Mouse (Mus musculus) limb, embryonic 14.5 days (tissue): Measurements from ENCODE around the gene Marveld3. TPM values are rescaled to one million over a fixed set of nuclear protein-coding genes. Genes with fewer than 3 reads are reported as not detected.

Experiments used
- ATAC-seq: fragments of 200-750 bp; cut with Nextera tagmentation; 2 replicates; pipeline ENCODE4 v1.8.0; 2017; ENCODE audit warnings: low read depth, moderate number of reproducible peaks, moderate TSS enrichment; ENCODE audit not compliant: low FRiP score
- DNase-seq: peaks from one replicate; pipeline ENCODE4 v3.0.0-alpha.2; 2015; ENCODE audit warnings: low spot score
- H3K27ac ChIP-seq: fragments of 300-500 bp; sonication (generic); replicated peaks from 2 replicates; pipeline ENCODE4 v1.5.1; 2014; ENCODE audit warnings: low read depth, mild to moderate bottlenecking, low read length, moderate library complexity, mixed read lengths
- H3K27me3 ChIP-seq: fragments of 300-500 bp; sonication (generic); 2 replicates; pipeline ENCODE4 v1.6.1; 2014; ENCODE audit warnings: low read length, mixed read lengths; ENCODE audit not compliant: control insufficient read depth, insufficient read depth
- H3K36me3 ChIP-seq: fragments of 300-500 bp; sonication (generic); 2 replicates; pipeline ENCODE4 v1.6.1; 2014; ENCODE audit warnings: mild to moderate bottlenecking, low read length, moderate library complexity, mixed read lengths; ENCODE audit not compliant: control insufficient read depth, insufficient read depth
- H3K4me1 ChIP-seq: fragments of 300-500 bp; sonication (generic); 2 replicates; pipeline ENCODE4 v1.6.1; 2014; ENCODE audit warnings: antibody characterized with exemption, low read length, mixed read lengths; ENCODE audit not compliant: control insufficient read depth, insufficient read depth
- H3K4me2 ChIP-seq: fragments of 300-500 bp; sonication (generic); replicated peaks from 2 replicates; pipeline ENCODE4 v1.6.1; 2014; ENCODE audit warnings: low read depth, mild to moderate bottlenecking, low read length, moderate library complexity; ENCODE audit not compliant: severe bottlenecking
- H3K4me3 ChIP-seq: fragments of 300-500 bp; sonication (generic); replicated peaks from 2 replicates; pipeline ENCODE4 v1.5.1; 2014; ENCODE audit warnings: low read length
- H3K9ac ChIP-seq: fragments of 300-500 bp; sonication (generic); 2 replicates; pipeline ENCODE4 v1.6.1; 2014; ENCODE audit warnings: mild to moderate bottlenecking, low read depth, low read length, moderate library complexity; ENCODE audit not compliant: severe bottlenecking
- H3K9me3 ChIP-seq: fragments of 300-500 bp; sonication (generic); 2 replicates; pipeline ENCODE4 v1.6.1; 2016; ENCODE audit warnings: low read length; ENCODE audit not compliant: control insufficient read depth
- POLR2A ChIP-seq: fragments of 200-500 bp; IDR thresholded peaks from 2 replicates; pipeline ENCODE4 v1.8.0; 2012; ENCODE audit warnings: inconsistent platforms, mild to moderate bottlenecking, moderate library complexity, borderline replicate concordance; ENCODE audit not compliant: insufficient read depth, insufficient read length; ENCODE audit errors: extremely low read depth
- WGBS: fragments of 180-500 bp; shearing (Covaris S2); extraction: QIAGEN DNeasy Blood & Tissue Kit; methylation state at CpG from one replicate; pipeline ENCODE4 v1.1.7; 2014; 5-methylcytosine and 5-hydroxymethylcytosine counted together
- polyA plus RNA-seq, 2 experiments: library from polyadenylated mRNA; depleted of rRNA in 1 of 2; stranded (reverse) in 1 of 2; unstranded in 1 of 2; fragments of >200 nt; fragmentation: Nextera tagmentation in 1 of 2; extraction: Ambion mirVana in 1 of 2; gene quantifications; 2 replicates each; pipeline versions ENCODE4 v1.2.1 to v1.2.3; 2012 to 2014

Marveld3 gene
- polyA plus RNA-seq, 2 experiments, result 1.2 to 3.1 TPM

DNA sequence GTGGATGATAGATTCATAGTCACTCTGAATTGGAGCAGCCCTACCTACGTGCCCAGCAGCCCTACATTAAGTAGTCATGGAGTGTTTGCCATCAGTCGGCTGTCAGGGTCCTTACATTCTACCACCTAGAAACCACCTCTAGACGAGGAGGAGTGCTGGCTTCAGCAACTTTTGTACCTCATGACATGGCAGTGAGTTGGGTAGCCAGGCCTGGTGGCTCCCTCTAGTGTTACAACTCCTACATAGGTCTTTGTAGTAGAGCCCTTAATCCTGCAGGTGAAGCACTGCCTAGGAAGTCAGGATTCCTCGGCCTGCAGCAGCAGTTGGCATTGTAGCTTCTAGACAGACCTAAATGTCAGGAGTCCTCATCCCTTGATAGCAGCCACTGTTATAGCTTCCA is 44.7 kb downstream of the Marveld3 start:
- H3K9me3 ChIP-seq, result no peaks in the 10 kb centered on the region
- no peaks in the 10 kb centered on the region for H3K27me3 ChIP-seq
- H3K27ac ChIP-seq, result no peak overlapping the region
- DNase-seq (peak; percentile 52), ATAC-seq (no peak)
- 55% methylated on average over 4 of the region's 4 CpGs for WGBS
- H3K4me3 ChIP-seq, result no peak overlapping the region
- H3K4me1 ChIP-seq, result no peaks in the 10 kb centered on the region
- no peak for TF ChIP-seq POLR2A
- H3K9ac ChIP-seq, result no peak overlapping the region
- H3K4me2 ChIP-seq, result no peak overlapping the region
- H3K36me3 ChIP-seq, result peaks cover 72% of the 10 kb centered on the region

- Histone ChIP-seq H3K4me1 (no peaks in the 10 kb centered on the region), H3K9me3 (no peaks in the 10 kb centered on the region), H3K4me3 (no peak overlapping the region), H3K27me3 (no peaks in the 10 kb centered on the region), H3K36me3 (peaks cover 49% of the 10 kb centered on the region), H3K9ac (no peak overlapping the region), H3K4me2 (no peak overlapping the region), H3K27ac (no peak overlapping the region)
- ATAC-seq (no peak), DNase-seq (no peak)
- TF ChIP-seq POLR2A, result no peak
- WGBS, result 96% methylated on average over 4 of the region's 4 CpGs
Observed at GRCm38 (mm10) chr8:109907376-109907775, 54.6 kb downstream of the Marveld3 start.

GRCm38 (mm10) chr8:109906907-109907306 is 55.1 kb downstream of the Marveld3 start:
- peaks cover 45% of the 10 kb centered on the region for H3K36me3 ChIP-seq
- H3K4me1 ChIP-seq, result no peaks in the 10 kb centered on the region
- no peak overlapping the region for H3K27ac ChIP-seq
- DNase-seq (no peak), ATAC-seq (no peak)
- H3K9me3 ChIP-seq, result no peaks in the 10 kb centered on the region
- 96% methylated on average over 3 of the region's 3 CpGs for WGBS
- no peak overlapping the region for H3K9ac ChIP-seq
- no peak overlapping the region for H3K4me3 ChIP-seq
- no peak overlapping the region for H3K4me2 ChIP-seq
- H3K27me3 ChIP-seq, result no peaks in the 10 kb centered on the region
- no peak for TF ChIP-seq POLR2A

DNA sequence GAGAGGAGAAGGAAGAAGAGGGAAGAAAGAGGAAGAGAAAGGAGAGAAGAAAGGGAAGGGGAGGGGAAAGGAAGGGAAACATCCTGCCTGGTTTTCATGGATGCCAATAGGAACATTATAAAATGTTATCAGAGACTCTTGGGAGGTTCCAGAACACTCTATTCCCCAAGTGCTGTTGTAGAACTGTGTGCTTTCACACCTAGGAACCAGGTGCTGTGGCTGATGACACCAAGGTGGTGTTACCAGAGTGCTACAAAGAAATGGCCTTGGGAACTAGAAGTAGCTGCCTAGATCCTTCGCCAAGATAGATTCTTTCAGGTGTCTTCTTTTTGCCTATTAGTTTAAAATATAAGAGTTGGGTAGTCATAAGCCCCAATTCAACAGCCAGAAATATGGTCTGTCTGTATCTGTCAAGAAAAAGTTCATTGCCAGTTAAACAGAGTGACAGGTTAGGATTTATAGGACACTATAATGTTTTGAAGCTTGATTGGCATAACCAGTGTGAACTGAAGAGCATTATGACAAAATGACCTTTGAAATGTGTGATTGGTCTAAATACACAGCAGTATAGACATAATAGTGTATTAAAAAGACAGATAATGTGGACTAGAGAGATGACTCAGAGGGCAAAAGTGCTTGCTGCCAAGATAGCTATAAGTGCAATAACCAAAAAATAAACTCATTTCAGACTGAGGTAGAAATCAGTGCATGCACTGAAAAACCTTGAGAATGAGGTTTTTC is 56.9 kb downstream of the Marveld3 start:
- Histone ChIP-seq H3K9ac (no peak overlapping the region), H3K9me3 (no peaks in the 10 kb centered on the region), H3K4me2 (no peak overlapping the region), H3K27ac (no peak overlapping the region), H3K27me3 (no peaks in the 10 kb centered on the region), H3K36me3 (peaks cover 39% of the 10 kb centered on the region), H3K4me1 (no peaks in the 10 kb centered on the region), H3K4me3 (no peak overlapping the region)
- TF ChIP-seq POLR2A, result no peak
- WGBS, result 93% methylated on average over 1 of the region's 1 CpGs
- no peak for ATAC-seq
- DNase-seq, result no peak

DNA sequence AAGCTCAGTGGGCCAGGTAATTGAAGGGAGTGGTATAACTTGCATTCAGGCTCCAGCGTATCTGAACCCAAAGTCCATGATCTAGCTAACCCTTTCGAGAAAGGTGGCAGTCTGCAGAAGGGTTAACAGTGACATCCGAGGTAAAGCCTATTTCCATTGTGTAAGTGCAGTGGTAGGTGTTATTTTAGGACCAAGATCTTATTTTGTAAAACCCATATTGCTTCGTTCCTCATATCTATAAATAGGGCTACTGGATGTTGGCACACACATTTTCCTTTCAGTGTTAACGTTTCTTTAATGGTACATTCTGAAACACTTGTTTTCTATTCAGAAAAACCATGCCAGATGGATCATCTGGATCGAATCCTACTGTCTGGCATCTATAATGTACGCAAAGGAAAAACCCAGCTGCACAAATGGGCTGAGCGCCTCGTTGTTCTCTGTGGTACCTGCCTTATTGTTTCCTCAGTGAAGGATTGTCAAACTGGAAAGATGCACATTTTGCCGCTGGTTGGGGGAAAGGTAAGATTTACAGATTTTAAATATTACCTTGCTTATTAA is 58.0 kb downstream of the Marveld3 start:
- H3K4me3 ChIP-seq, result no peak overlapping the region
- no peaks in the 10 kb centered on the region for H3K4me1 ChIP-seq
- ATAC-seq, result no peak
- DNase-seq, result peak; percentile 9
- peaks cover 28% of the 10 kb centered on the region for H3K36me3 ChIP-seq
- no peaks in the 10 kb centered on the region for H3K9me3 ChIP-seq
- no peak overlapping the region for H3K4me2 ChIP-seq
- no peak overlapping the region for H3K27ac ChIP-seq
- 75% methylated on average over 10 of the region's 10 CpGs for WGBS
- no peaks in the 10 kb centered on the region for H3K27me3 ChIP-seq
- TF ChIP-seq POLR2A, result no peak
- no peak overlapping the region for H3K9ac ChIP-seq
